Mouse (Mus musculus): ENCODE data around the gene Olfr691. TPM values are rescaled to one million over a fixed set of nuclear protein-coding genes. Genes with fewer than 3 reads are reported as not detected.
A peak's percentile ranks its signal among the peaks of the same experiment; 100 is the strongest.

Olfr691 gene
- polyA plus RNA-seq (2015; fragmentation: Nextera tagmentation; extraction: Ambion mirVana), result not detected in 2 replicates

DNA sequence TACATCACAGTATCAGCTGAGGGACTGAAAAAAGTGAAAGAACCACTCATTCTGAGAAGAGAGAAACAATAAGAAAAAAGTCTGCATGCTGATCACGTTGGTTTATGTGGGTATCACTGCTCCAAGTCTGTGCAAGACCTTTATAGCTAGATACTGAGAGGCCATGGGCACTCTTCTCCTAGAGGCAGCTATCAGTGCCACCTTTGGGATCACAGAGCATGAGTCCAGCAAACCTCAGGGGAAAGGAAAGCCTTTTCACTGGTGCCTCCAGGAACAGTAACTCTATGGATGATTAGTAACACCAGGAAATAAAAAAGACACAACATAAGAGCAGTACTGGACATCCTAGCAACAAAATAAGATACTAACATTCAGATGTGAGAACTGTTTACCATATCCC lies at the start of gene Olfr691:
Gene Olfr691, minus strand, starts transcription at position 101 of the 400 bp plus-strand sequence.
- no peak within 1 kb of the TSS for H3K9ac ChIP-seq
- WGBS (ENCODE audit: insufficient replicate concordance), result 15% methylated on average over 1 of the region's 1 CpGs
- H3K4me2 ChIP-seq, result no peak within 1 kb of the TSS
- H3K27ac ChIP-seq (replicated peaks), result no peak within 1 kb of the TSS
- H3K36me3 ChIP-seq (replicated peaks), result no peaks in the 10 kb centered on the region
- H3K9me3 ChIP-seq (replicated peaks), result no peaks in the 10 kb centered on the region
- no peak within 1 kb of the TSS for H3K4me3 ChIP-seq (replicated peaks)
- no peaks in the 10 kb centered on the region for H3K27me3 ChIP-seq
- H3K4me1 ChIP-seq (replicated peaks), result no peaks in the 10 kb centered on the region
- ATAC-seq (ENCODE audit: insufficient read depth), result no peak

DNA sequence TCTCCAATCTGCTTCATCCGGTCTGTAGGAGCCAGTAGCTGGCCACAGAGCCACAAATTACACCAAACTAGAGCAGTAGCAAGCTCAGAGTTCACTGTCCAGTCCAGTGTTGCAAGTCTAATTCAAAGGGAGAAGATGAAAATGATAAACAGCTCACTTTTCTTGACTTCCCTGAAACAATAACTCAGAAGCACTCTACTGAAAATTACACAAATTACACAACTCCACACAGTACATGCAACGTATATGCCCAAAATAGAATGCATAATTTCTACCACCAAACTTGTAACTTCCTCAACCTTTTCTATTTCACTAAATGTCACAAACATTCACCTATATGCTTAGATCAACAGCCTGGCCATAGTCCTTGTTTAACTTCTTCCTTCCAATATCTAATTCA lies 48.2 kb upstream of the Olfr691 start:
- no peak overlapping the region for H3K4me3 ChIP-seq (replicated peaks)
- no peak for ATAC-seq (ENCODE audit: insufficient read depth)
- WGBS (ENCODE audit: insufficient replicate concordance), result 65% methylated on average over 2 of the region's 2 CpGs
- peaks cover 41% of the 10 kb centered on the region for H3K36me3 ChIP-seq (replicated peaks)
- no peak overlapping the region for H3K4me2 ChIP-seq
- no peaks in the 10 kb centered on the region for H3K9me3 ChIP-seq (replicated peaks)
- peak overlapping the region; percentile 48; the same call in 1 of the 2 replicates for H3K27ac ChIP-seq (replicated peaks)
- no peaks in the 10 kb centered on the region for H3K4me1 ChIP-seq (replicated peaks)
- no peaks in the 10 kb centered on the region for H3K27me3 ChIP-seq
- no peak overlapping the region for H3K9ac ChIP-seq

DNA sequence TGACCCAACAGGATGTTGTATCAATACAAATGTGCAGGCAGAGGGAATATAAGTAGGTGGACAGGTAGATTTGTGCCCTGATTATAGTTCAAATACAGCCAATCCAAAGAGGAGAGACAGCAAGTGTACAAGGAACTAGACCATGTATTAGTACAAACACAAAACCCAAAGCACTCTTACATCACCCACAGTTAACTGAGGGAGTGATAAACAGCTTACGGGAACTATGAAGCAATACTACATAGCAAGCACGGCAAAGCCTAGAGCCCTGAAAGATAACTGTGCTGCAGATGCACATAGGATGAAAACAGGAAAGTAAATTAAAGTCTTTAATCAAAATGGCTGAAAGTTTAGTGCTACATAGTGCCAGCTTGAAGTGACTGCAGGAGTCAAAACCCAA lies 45.6 kb upstream of the Olfr691 start:
- no peak for ATAC-seq (ENCODE audit: insufficient read depth)
- Histone ChIP-seq H3K27me3 (no peaks in the 10 kb centered on the region), H3K9ac (no peak overlapping the region), H3K27ac (replicated peaks) (no peak overlapping the region), H3K9me3 (replicated peaks) (no peaks in the 10 kb centered on the region), H3K4me2 (no peak overlapping the region), H3K4me1 (replicated peaks) (no peaks in the 10 kb centered on the region), H3K4me3 (replicated peaks) (no peak overlapping the region), H3K36me3 (replicated peaks) (peaks cover 66% of the 10 kb centered on the region)
- WGBS (ENCODE audit: insufficient replicate concordance), result 73% methylated on average over 2 of the region's 2 CpGs

DNA sequence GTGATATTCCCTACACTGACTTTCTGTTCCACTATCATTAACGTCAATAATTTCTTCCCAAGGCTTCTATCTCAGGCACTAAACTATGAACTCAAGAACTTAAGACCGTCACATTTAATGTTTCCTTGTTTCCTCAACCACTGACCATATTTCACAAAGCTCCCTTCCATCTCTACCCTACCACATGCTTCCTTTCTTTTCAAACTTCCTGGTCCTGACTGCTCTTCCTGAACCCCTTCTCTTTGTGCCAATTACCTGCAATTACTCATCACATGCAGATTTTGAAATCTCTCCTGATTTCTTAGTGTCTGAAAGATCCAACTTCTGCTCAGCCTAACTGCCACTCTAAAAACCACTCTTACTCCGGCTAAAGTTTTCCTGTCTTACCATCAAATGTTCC lies 38.3 kb upstream of the Olfr691 start:
- Histone ChIP-seq H3K27me3 (no peaks in the 10 kb centered on the region), H3K36me3 (replicated peaks) (peaks cover 81% of the 10 kb centered on the region), H3K4me3 (replicated peaks) (no peak overlapping the region), H3K9me3 (replicated peaks) (no peaks in the 10 kb centered on the region), H3K4me1 (replicated peaks) (no peaks in the 10 kb centered on the region), H3K9ac (no peak overlapping the region), H3K4me2 (no peak overlapping the region), H3K27ac (replicated peaks) (no peak overlapping the region)
- WGBS (ENCODE audit: insufficient replicate concordance), result 69% methylated on average over 3 of the region's 3 CpGs
- no peak for ATAC-seq (ENCODE audit: insufficient read depth)

DNA sequence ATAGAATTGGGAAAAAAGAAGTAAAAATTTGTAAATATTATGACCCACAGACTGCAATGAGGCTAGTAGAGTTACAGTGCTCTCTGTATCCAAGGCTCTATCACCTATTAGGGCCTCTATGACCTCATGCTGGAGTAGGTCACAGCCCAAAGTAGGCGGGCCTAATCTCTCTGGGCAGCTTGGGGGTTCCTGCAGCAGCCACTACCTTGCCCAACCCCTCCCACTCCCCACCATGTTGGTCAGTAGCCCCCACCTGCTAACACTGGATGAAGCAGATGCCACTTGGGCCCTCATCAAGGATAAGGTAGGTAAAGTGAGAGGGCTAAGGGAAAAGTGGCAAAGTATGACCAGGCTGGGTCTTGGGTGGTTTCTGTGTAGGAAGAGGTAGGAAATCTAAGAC lies 32.8 kb upstream of the Olfr691 start, which contains the start of gene Gm5901:
Gene Gm5901, plus strand, starts transcription at position 173 of the 400 bp plus-strand sequence.
- ATAC-seq (ENCODE audit: insufficient read depth), result no peak
- WGBS (ENCODE audit: insufficient replicate concordance), result 59% methylated on average over 1 of the region's 1 CpGs

DNA sequence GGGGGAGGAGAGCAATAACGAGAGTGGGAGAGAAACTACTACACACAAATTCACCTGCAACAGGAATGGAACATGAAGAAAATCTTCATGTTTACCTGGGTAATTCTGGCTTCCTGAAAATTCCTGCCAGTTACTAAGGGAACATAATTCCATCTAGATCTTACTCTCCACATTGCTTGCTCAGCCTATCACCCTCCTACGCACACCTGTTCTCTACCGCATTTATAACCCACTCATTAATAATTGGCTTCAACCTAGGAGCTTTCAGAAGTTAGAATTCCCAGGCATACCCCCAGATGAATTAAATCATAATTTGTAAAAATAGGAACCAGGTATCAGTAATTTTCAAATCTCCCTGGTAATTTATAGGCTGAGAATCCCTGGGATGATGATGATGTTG lies 31.9 kb upstream of the Olfr691 start:
- no peak overlapping the region for H3K4me3 ChIP-seq (replicated peaks)
- WGBS (ENCODE audit: insufficient replicate concordance), result 86% methylated on average over 3 of the region's 3 CpGs

More for the DNA sequence above, 32.8 kb upstream of the Olfr691 start, which contains the start of gene Gm5901:
- Histone ChIP-seq H3K9me3 (replicated peaks) (no peaks in the 10 kb centered on the region), H3K4me2 (no peak within 1 kb of the TSS), H3K4me1 (replicated peaks) (peaks cover 3% of the 10 kb centered on the region; the same call in 1 of the 2 replicates), H3K4me3 (replicated peaks) (no peak within 1 kb of the TSS), H3K9ac (no peak within 1 kb of the TSS), H3K27ac (replicated peaks) (no peak within 1 kb of the TSS), H3K27me3 (no peaks in the 10 kb centered on the region), H3K36me3 (replicated peaks) (peaks cover 37% of the 10 kb centered on the region)

DNA sequence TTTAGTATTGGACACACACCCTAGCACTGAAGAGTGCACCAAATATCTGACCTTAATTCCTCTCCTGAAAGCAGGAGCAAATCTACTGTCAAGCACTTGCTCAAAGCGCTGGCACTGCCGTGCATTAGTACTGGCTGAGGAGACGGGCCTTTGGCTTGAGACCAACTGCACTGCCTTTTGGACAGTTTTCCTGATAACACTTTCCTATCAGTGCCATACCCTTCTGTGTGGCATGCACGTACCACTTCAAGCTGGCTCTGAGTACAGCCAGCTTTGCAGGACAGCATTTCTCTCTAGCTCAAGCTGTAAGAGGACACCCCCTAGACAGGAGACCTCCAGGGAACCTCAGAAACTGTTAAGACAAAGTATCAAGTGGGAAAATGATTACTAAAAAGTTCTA lies 31.4 kb upstream of the Olfr691 start:
- Histone ChIP-seq H3K4me2 (no peak overlapping the region), H3K27me3 (no peaks in the 10 kb centered on the region), H3K9me3 (replicated peaks) (no peaks in the 10 kb centered on the region), H3K9ac (no peak overlapping the region), H3K36me3 (replicated peaks) (peaks cover 24% of the 10 kb centered on the region), H3K4me3 (replicated peaks) (no peak overlapping the region), H3K4me1 (replicated peaks) (peaks cover 3% of the 10 kb centered on the region; the same call in 1 of the 2 replicates), H3K27ac (replicated peaks) (peak overlapping the region; percentile 19; the same call in 1 of the 2 replicates)
- ATAC-seq (ENCODE audit: insufficient read depth), result no peak; the same call in 1 of the 2 replicates
- WGBS (ENCODE audit: insufficient replicate concordance), result 23% methylated on average over 4 of the region's 4 CpGs

More for the DNA sequence above, 31.9 kb upstream of the Olfr691 start:
- H3K27me3 ChIP-seq, result no peaks in the 10 kb centered on the region
- peaks cover 28% of the 10 kb centered on the region for H3K36me3 ChIP-seq (replicated peaks)
- H3K4me2 ChIP-seq, result no peak overlapping the region
- H3K27ac ChIP-seq (replicated peaks), result 0 out of 2 replicates have a peak overlapping the region, but pooled peaks have one; percentile 19
- H3K4me1 ChIP-seq (replicated peaks), result peaks cover 3% of the 10 kb centered on the region; the same call in 1 of the 2 replicates
- no peak overlapping the region for H3K9ac ChIP-seq
- no peaks in the 10 kb centered on the region for H3K9me3 ChIP-seq (replicated peaks)
- ATAC-seq (ENCODE audit: insufficient read depth), result no peak

DNA sequence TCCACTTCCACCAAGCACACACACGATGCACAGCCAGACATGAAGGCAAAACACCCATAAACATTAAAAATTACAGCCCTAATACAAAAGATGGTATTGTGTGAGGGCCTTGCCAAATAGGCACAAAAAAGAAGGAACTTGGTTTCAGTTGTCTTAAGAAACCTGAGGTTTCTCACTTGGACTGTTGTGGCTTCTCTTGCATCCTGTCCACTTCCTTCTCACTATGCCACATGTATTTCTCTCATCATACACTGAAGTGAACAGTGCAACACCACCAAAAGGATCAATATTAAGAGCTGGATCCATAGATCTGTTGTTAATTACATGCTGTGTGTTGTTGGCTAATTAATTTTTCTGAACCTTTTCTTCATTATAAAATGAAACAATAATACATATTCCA lies 30.8 kb upstream of the Olfr691 start:
- H3K27me3 ChIP-seq, result no peaks in the 10 kb centered on the region
- no peak overlapping the region for H3K4me2 ChIP-seq
- no peaks in the 10 kb centered on the region for H3K9me3 ChIP-seq (replicated peaks)
- H3K27ac ChIP-seq (replicated peaks), result no peak overlapping the region
- WGBS (ENCODE audit: insufficient replicate concordance), result 26% methylated on average over 1 of the region's 1 CpGs
- no peak overlapping the region for H3K4me3 ChIP-seq (replicated peaks)
- no peak for ATAC-seq (ENCODE audit: insufficient read depth)
- peaks cover 3% of the 10 kb centered on the region; the same call in 1 of the 2 replicates for H3K4me1 ChIP-seq (replicated peaks)
- H3K9ac ChIP-seq, result no peak overlapping the region
- H3K36me3 ChIP-seq (replicated peaks), result peaks cover 18% of the 10 kb centered on the region; the same call in 1 of the 2 replicates

DNA sequence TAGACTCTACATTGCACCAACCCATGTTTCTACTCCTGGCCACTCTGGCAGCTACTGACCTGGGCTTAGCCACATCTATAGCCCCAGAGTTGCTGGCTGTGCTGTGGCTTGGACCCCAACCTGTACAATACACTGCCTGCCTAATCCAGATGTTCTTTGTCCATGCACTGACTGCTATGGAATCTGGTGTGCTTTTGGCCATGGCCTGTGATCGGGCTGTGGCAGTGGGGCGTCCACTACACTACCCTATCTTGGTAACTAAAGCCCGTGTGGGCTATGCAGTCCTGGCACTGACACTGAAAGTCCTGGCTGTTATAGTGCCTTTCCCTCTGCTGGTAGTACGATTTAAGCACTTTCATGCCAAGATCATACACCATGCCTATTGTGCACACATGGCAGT lies 26.5 kb upstream of the Olfr691 start:
- no peaks in the 10 kb centered on the region for H3K27me3 ChIP-seq
- H3K27ac ChIP-seq (replicated peaks), result no peak overlapping the region
- 0 out of 2 replicates have a peak, but pooled peaks cover 2% of the 10 kb centered on the region for H3K36me3 ChIP-seq (replicated peaks)
- ATAC-seq (ENCODE audit: insufficient read depth), result no peak
- H3K4me1 ChIP-seq (replicated peaks), result peaks cover 2% of the 10 kb centered on the region; the same call in 1 of the 2 replicates
- no peak overlapping the region for H3K4me3 ChIP-seq (replicated peaks)
- no peak overlapping the region for H3K9ac ChIP-seq
- no peaks in the 10 kb centered on the region for H3K9me3 ChIP-seq (replicated peaks)
- 65% methylated on average over 4 of the region's 4 CpGs for WGBS (ENCODE audit: insufficient replicate concordance)
- no peak overlapping the region for H3K4me2 ChIP-seq

DNA sequence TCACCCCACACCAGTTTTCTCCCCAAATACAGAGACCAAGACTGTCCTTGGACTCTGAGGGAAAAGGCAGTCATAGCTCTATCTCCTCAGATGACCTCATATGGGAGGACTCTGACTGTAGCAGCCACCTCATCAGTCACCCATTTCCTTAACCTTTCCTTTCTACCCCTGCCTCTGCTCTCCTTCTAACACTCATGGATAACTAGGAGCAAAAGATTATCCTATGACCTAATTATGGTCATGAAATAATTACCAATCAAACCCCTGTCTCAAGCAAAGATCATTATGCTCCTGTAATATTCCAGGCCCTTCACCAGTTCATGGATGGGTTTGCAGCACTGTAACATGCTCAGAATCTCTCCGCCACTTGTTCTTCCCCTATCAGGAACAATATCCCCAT lies 25.9 kb upstream of the Olfr691 start, which contains the start of gene Olfr692:
Gene Olfr692, plus strand, starts transcription at position 301 of the 400 bp plus-strand sequence.
- no peaks in the 10 kb centered on the region for H3K4me1 ChIP-seq (replicated peaks)
- no peak within 1 kb of the TSS for H3K27ac ChIP-seq (replicated peaks)
- no peak for ATAC-seq (ENCODE audit: insufficient read depth)
- 0 out of 2 replicates have a peak, but pooled peaks cover 2% of the 10 kb centered on the region for H3K36me3 ChIP-seq (replicated peaks)
- H3K4me2 ChIP-seq, result no peak within 1 kb of the TSS
- H3K27me3 ChIP-seq, result no peaks in the 10 kb centered on the region
- no peak within 1 kb of the TSS for H3K9ac ChIP-seq
- no peak within 1 kb of the TSS for H3K4me3 ChIP-seq (replicated peaks)
- no peaks in the 10 kb centered on the region for H3K9me3 ChIP-seq (replicated peaks)
- WGBS (ENCODE audit: insufficient replicate concordance), result 56% methylated on average over 1 of the region's 1 CpGs

DNA sequence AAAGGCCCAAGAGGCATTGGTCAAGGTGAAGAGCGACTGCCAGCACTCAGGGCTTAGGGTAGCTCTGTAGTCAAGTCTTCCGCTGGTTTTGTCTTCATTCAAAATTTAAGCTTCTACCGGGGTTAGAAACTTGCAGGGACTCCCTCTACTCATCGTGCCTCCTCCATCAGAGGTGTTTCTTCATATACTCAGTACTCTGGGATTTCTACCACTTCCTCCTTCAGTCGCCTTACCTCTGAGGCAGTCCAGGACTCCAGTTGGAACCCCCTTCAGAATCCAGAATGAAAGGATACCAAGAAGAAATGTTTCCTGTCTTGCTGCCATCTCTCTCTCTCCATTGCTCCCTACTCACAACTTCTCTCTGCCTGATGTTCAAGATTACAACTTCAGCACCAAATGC lies 25.2 kb upstream of the Olfr691 start:
- WGBS (ENCODE audit: insufficient replicate concordance), result 55% methylated on average over 5 of the region's 5 CpGs
- Histone ChIP-seq H3K9ac (no peak overlapping the region), H3K4me2 (no peak overlapping the region), H3K4me1 (replicated peaks) (no peaks in the 10 kb centered on the region), H3K27me3 (no peaks in the 10 kb centered on the region), H3K36me3 (replicated peaks) (0 out of 2 replicates have a peak, but pooled peaks cover 2% of the 10 kb centered on the region), H3K9me3 (replicated peaks) (no peaks in the 10 kb centered on the region), H3K4me3 (replicated peaks) (no peak overlapping the region), H3K27ac (replicated peaks) (no peak overlapping the region)
- ATAC-seq (ENCODE audit: insufficient read depth), result no peak

DNA sequence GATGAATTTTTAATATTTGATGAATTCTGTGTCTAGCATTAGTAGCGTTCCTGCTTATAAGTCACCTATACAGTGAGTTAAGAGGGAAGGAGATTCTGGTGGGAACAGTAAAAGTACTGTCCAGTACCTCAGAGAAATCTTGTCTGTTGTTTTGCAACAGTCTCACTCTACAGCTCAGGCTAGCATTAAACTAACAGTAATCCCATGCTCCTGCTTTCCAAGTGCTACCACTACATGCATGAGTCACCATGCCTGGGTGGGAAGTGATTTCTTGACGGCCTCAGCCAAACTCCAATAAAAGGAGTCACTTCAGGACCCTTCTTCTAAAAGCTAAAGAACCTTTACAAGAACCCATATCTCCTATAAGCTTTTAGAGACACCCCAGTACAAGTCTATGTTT lies 19.6 kb upstream of the Olfr691 start:
- 70% methylated on average over 2 of the region's 2 CpGs for WGBS (ENCODE audit: insufficient replicate concordance)
- Histone ChIP-seq H3K36me3 (replicated peaks) (no peaks in the 10 kb centered on the region), H3K4me2 (no peak overlapping the region), H3K27ac (replicated peaks) (no peak overlapping the region), H3K4me1 (replicated peaks) (no peaks in the 10 kb centered on the region), H3K27me3 (no peaks in the 10 kb centered on the region), H3K9me3 (replicated peaks) (no peaks in the 10 kb centered on the region), H3K4me3 (replicated peaks) (no peak overlapping the region), H3K9ac (no peak overlapping the region)
- ATAC-seq (ENCODE audit: insufficient read depth), result no peak
